Mouse (Mus musculus) gastrocnemius, adult 8-10 months (tissue): Measurements from ENCODE around the gene Ankrd36. TPM values are rescaled to one million over a fixed set of nuclear protein-coding genes. Genes with fewer than 3 reads are reported as not detected.

Experiments used
- DNase-seq, 2 experiments: peaks; one replicate each; pipeline ENCODE4 v3.0.0; 2022; ENCODE audit warnings: low spot score in 2 of 2
- total RNA-seq, 4 experiments: library from RNA; stranded (reverse); gene quantifications; 2 replicates each; pipeline ENCODE4 v1.2.4; 2022

Ankrd36 gene
- total RNA-seq, 4 experiments from 2014 or later: not detected

DNA sequence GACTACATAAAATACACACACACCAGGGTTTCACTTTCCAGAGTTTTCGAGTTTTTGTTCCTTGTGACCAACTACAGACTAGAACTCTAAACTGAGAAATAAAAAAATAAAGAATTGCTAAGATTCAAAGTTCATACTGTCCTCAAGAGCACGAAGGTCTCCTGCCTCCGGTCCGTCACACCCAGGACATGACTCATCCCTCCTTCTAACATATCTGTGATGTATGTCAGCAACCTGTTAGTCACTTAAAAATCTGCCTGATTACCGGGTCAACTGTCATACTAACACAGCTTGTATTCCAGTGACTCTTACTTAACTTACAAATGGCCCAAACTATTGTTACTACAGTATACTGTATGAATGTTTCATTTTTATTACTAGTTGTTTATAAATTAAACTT lies 167.7 kb downstream of the Ankrd36 start:
- DNase-seq: no peak

Other genes with a start within 250 kb of the Ankrd36 start
- 1 to 10 TPM; 5.4 to 6.7 (median 6.3) TPM for gene Znrf3, start 124.8 kb upstream of the Ankrd36 start, total RNA-seq
- 100 to 1,000 TPM in 1 of 4 experiments, 10 to 100 TPM in 3; 57.4 to 110 (median 72.7) TPM for gene Xbp1, start 49.0 kb upstream of the Ankrd36 start, total RNA-seq
- 10 to 100 TPM; 19.2 to 27.7 (median 24.0) TPM for gene Ccdc117, start 27.5 kb upstream of the Ankrd36 start, total RNA-seq
- gene Mrps24, start 146.0 kb downstream of the Ankrd36 start, total RNA-seq: 100 to 1,000 TPM in 3 of 4 experiments, 10 to 100 TPM in 1; 98.9 to 119 (median 108) TPM
- gene Urgcp, start 192.7 kb downstream of the Ankrd36 start, total RNA-seq: 10 to 100 TPM; 46.2 to 52.2 (median 48.2) TPM
- gene Dbnl, start 218.8 kb downstream of the Ankrd36 start, total RNA-seq: 10 to 100 TPM; 10.3 to 13.1 (median 12.2) TPM
- gene Pgam2, start 234.0 kb downstream of the Ankrd36 start, total RNA-seq: 1,000 to 10,000 TPM; 2,240 to 2,793 (median 2,573) TPM